Mouse (Mus musculus) limb, embryonic 11.5 days (tissue): ENCODE data around the gene Ly6g5b. TPM values are rescaled to one million over a fixed set of nuclear protein-coding genes. Genes with fewer than 3 reads are reported as not detected.

Experiments
- ATAC-seq: fragments of 200-750 bp; cut with Nextera tagmentation; 2 replicates; pipeline ENCODE4 v1.8.0; 2017; ENCODE audit warnings: low read depth; ENCODE audit not compliant: insufficient number of reproducible peaks, low FRiP score, low TSS enrichment
- DNase-seq: peaks from one replicate; pipeline ENCODE4 v3.0.0-alpha.2; 2015; ENCODE audit warnings: low spot score
- H3K27ac ChIP-seq: fragments of 300-500 bp; sonication (generic); replicated peaks from 2 replicates; pipeline ENCODE4 v1.5.1; 2014; ENCODE audit warnings: low read depth, mild to moderate bottlenecking, low read length
- H3K27me3 ChIP-seq: fragments of 300-500 bp; sonication (generic); 2 replicates; pipeline ENCODE4 v1.6.1; 2014; ENCODE audit warnings: mild to moderate bottlenecking, low read length, mixed read lengths; ENCODE audit not compliant: control insufficient read depth, insufficient read depth
- H3K36me3 ChIP-seq: fragments of 300-500 bp; sonication (generic); 2 replicates; pipeline ENCODE4 v1.6.1; 2014; ENCODE audit warnings: mild to moderate bottlenecking, low read length, moderate library complexity, mixed read lengths; ENCODE audit not compliant: control insufficient read depth, insufficient read depth
- H3K4me1 ChIP-seq: fragments of 300-500 bp; sonication (generic); 2 replicates; pipeline ENCODE4 v1.6.1; 2014; ENCODE audit warnings: low read length, mixed read lengths; ENCODE audit not compliant: control insufficient read depth, insufficient read depth
- H3K4me2 ChIP-seq: fragments of 300-500 bp; sonication (generic); 2 replicates; pipeline ENCODE4 v1.6.1; 2014; ENCODE audit warnings: low read depth, mild to moderate bottlenecking, moderate library complexity; ENCODE audit not compliant: severe bottlenecking
- H3K4me3 ChIP-seq: fragments of 300-500 bp; sonication (generic); 2 replicates; pipeline ENCODE4 v1.5.1; 2014; ENCODE audit warnings: low read depth, low read length
- H3K9ac ChIP-seq: fragments of 300-500 bp; sonication (generic); 2 replicates; pipeline ENCODE4 v1.6.1; 2014; ENCODE audit warnings: mild to moderate bottlenecking, low read length
- H3K9me3 ChIP-seq: fragments of 300-500 bp; sonication (generic); 2 replicates; pipeline ENCODE4 v1.6.1; 2016; ENCODE audit warnings: low read length; ENCODE audit not compliant: control insufficient read depth
- WGBS: fragments of 180-500 bp; shearing (Covaris S2); extraction: QIAGEN DNeasy Blood & Tissue Kit; methylation state at CpG from one replicate; pipeline ENCODE4 v1.1.7; 2014; 5-methylcytosine and 5-hydroxymethylcytosine counted together
- polyA plus RNA-seq: library from polyadenylated mRNA; unstranded; fragments of >200 nt; fragmentation: Nextera tagmentation; extraction: Ambion mirVana; gene quantifications from 2 replicates; pipeline ENCODE4 v1.2.1, GENCODE M21; 2014

Ly6g5b gene
- polyA plus RNA-seq, 1 experiment from 2014 or later = 0.75 TPM

DNA sequence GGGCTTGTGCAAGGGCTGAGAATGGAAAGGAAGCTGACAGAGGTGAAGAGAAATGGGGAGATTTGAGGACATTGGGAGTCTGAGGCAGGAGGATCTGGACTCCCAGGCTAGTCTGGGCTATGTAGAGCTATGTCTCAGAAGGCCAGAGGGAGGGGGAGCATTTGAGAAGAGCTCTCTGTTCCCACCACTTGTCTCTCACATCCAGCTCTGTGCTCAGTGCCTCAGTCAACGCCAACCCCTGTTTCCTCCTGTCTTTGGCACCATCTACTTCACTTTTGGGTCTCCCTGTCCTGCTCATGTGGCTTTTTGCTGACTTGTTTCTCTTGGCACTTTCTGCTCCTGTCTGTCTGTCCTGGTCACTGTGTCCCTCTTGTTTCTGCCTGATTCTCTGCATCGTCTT lies 37.9 kb downstream of the Ly6g5b start:
- Histone ChIP-seq H3K9me3 (no peaks in the 10 kb centered on the region), H3K36me3 (no peaks in the 10 kb centered on the region), H3K9ac (no peak overlapping the region; the same call in 1 of the 2 replicates), H3K4me3 (no peak overlapping the region), H3K27me3 (no peaks in the 10 kb centered on the region), H3K27ac (no peak overlapping the region), H3K4me1 (peaks cover 12% of the 10 kb centered on the region), H3K4me2 (peak overlapping the region; percentile 42)
- 40% methylated on average over 2 of the region's 2 CpGs for WGBS
- no peak for DNase-seq
- ATAC-seq = no peak

DNA sequence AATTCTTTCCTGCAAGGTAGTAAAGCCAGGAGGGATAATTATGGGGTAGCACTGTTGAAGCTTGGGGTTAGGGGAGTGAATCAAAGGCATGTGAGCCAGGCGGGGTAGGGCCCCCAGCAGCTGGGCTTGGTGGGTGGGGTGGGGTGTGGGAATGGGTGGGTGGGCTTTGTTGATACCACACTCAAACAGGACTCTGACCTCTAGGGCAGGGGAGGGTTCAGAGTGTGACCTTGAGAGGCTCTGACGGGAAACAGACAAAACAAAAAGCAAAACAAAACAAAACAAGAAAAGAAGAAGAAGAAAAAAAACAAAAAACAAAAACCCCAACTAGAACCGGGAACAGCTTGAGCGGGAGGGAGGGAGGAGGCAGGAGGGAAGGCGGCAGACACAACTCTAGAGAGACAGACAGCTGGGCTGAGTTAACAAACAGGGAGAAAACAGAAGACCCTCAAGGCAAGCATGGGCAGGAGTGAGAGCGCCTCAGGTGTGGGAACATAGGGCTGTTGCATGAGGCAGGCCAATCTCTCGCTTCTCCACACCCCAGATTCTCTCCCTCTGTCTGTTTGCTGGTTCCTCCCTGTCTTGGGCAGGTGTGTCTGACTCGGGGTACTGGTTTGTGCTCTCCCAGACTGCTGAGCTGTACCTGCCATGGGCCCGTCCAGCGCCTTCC lies 38.6 kb downstream of the Ly6g5b start, which contains the start of gene Ly6g6e:
Gene Ly6g6e (plus strand): TSS at position 396 of the 670 bp plus-strand sequence.
- no peaks in the 10 kb centered on the region for H3K27me3 ChIP-seq
- H3K27ac ChIP-seq = no peak within 1 kb of the TSS; the same call in 1 of the 2 replicates
- peak within 1 kb of the TSS; percentile 50 for H3K9ac ChIP-seq
- WGBS = 19% methylated on average over 10 of the region's 10 CpGs
- DNase-seq (no peak), ATAC-seq (no peak)
- peak within 1 kb of the TSS; percentile 42 for H3K4me2 ChIP-seq
- peak within 1 kb of the TSS; percentile 12; the same call in 1 of the 2 replicates for H3K4me3 ChIP-seq
- no peaks in the 10 kb centered on the region for H3K36me3 ChIP-seq
- peaks cover 12% of the 10 kb centered on the region for H3K4me1 ChIP-seq
- no peaks in the 10 kb centered on the region for H3K9me3 ChIP-seq

DNA sequence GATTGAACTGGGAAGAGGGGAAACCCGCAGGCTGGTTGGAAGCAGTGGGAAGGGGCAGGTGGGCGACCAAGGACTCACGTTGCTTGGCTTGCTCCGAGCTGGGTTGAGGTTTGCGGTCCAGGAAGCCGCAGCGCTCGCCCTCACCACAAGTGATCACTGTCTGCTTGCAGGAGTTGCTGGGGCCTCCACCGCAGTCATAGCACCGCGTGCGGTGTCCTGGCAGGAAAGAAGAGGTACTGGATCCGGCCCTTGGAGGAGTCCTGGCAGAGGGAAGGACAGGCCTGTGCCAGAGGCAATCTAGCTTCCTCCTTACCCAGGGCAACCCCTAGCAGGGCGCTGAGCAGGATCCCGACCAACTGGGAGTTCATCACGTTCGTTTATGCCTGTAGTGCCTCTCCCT lies 41.1 kb downstream of the Ly6g5b start:
- H3K9me3 ChIP-seq = no peaks in the 10 kb centered on the region
- no peaks in the 10 kb centered on the region for H3K36me3 ChIP-seq
- 38% methylated on average over 17 of the region's 17 CpGs for WGBS
- H3K4me2 ChIP-seq = no peak overlapping the region
- no peak for DNase-seq
- H3K4me1 ChIP-seq = peaks cover 12% of the 10 kb centered on the region
- H3K9ac ChIP-seq = no peak overlapping the region; the same call in 1 of the 2 replicates
- no peak for ATAC-seq
- no peaks in the 10 kb centered on the region for H3K27me3 ChIP-seq
- no peak overlapping the region for H3K27ac ChIP-seq
- no peak overlapping the region for H3K4me3 ChIP-seq

DNA sequence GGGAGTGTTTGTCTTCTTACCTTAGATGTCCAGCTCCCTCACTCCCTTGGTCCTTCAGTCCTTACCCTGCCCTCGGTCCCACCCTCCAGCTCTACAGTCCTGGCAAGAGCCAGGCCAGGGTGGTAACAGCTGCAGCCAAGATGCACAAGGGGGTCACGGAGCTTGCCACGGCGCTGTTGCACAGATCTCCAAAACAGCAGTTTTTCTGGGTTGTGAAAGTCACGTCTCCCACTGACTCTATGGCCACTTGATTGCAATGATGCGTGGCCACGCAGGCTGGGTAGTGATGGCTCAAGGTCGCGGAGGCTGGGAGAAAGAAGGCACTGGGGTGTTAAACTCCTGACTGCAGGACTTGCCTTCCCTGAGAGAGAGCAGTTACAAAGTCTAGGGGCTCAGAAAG lies 43.8 kb downstream of the Ly6g5b start:
- H3K36me3 ChIP-seq = no peaks in the 10 kb centered on the region
- H3K9me3 ChIP-seq = no peaks in the 10 kb centered on the region
- DNase-seq = no peak
- H3K27ac ChIP-seq = no peak overlapping the region
- no peak overlapping the region; the same call in 1 of the 2 replicates for H3K9ac ChIP-seq
- 0 out of 2 replicates have a peak, but pooled peaks cover 2% of the 10 kb centered on the region for H3K4me1 ChIP-seq
- 82% methylated on average over 9 of the region's 9 CpGs for WGBS
- H3K4me2 ChIP-seq = no peak overlapping the region
- ATAC-seq = no peak
- peaks cover 12% of the 10 kb centered on the region for H3K27me3 ChIP-seq
- no peak overlapping the region for H3K4me3 ChIP-seq

DNA sequence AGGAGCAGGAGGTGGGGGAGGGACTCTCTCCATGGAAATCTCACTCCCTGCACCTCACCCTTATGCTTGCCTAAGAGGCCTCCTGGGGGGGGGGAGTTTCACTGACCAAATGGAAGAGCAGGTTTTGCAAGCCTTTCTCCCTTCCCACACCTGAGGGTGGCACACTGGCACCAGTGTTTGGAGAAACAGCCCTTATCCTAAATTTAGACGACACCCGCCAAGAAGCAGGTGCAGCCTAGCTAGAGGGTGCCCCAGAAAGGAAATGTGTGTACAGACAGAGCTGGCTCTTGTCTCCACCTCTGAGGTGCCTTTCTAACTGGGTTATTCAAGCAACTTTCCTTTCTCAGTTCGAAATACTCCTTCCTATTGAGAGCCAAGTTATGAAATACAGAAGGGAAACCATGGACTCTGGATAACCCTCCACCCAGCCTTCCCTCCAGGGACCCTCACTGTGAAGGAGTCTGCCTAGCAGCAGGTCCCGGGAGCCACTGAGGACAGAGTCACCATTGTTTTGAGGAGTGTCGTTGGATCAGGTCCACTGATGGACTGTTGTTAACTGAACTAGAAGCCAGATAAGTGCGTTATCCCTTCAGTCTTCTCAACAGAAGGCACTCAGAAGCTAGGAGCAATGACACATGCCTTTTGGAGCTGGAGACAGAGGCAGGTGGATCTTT lies 44.5 kb downstream of the Ly6g5b start:
- 66% methylated on average over 6 of the region's 6 CpGs for WGBS

DNA sequence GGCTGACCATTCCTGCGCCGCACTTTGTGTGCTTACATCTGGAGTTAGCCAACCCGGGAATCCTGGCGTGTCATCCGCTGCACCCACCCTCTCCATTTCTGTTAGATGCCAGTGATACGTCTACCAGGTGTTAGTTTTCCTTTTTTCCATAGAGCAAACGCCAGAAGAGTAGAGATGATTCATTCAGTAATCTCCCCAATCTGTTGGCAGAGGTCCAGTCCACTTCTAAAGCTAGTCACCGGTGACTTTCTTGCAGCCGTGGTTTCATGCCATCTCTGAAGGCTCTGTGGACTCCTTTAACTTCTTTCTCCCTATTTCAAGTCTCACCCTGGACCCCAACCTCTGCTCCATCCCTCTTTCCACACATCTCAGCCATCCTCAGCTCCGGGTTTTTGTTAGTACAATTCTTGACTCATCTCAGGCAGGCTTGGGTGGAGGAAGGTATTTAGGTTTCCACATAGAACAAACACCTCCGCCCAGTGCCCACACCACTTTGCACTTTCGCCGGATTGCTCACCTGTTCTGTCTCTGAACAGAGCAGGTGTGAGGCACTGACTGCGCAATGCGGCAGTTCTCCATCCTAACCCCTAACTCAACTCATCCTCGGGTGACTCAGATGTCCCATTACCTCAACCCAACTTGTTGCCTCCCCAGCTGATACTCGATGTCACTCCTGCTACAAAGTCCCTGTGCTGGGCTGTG lies 46.9 kb downstream of the Ly6g5b start:
- H3K9ac ChIP-seq = no peak overlapping the region
- DNase-seq (no peak), ATAC-seq (no peak)
- peaks cover 27% of the 10 kb centered on the region for H3K27me3 ChIP-seq
- no peaks in the 10 kb centered on the region for H3K9me3 ChIP-seq
- no peak overlapping the region for H3K27ac ChIP-seq
- H3K4me3 ChIP-seq = no peak overlapping the region
- no peaks in the 10 kb centered on the region for H3K36me3 ChIP-seq
- peaks cover 13% of the 10 kb centered on the region; the same call in 1 of the 2 replicates for H3K4me1 ChIP-seq
- H3K4me2 ChIP-seq = no peak overlapping the region
- WGBS = 82% methylated on average over 17 of the region's 17 CpGs

More for the DNA sequence above, 44.5 kb downstream of the Ly6g5b start:
- ATAC-seq = no peak
- Histone ChIP-seq H3K36me3 (no peaks in the 10 kb centered on the region), H3K27ac (no peak overlapping the region), H3K4me3 (no peak overlapping the region), H3K9ac (no peak overlapping the region), H3K4me2 (no peak overlapping the region), H3K27me3 (peaks cover 19% of the 10 kb centered on the region), H3K4me1 (0 out of 2 replicates have a peak, but pooled peaks cover 2% of the 10 kb centered on the region), H3K9me3 (no peaks in the 10 kb centered on the region)
- DNase-seq = no peak

DNA sequence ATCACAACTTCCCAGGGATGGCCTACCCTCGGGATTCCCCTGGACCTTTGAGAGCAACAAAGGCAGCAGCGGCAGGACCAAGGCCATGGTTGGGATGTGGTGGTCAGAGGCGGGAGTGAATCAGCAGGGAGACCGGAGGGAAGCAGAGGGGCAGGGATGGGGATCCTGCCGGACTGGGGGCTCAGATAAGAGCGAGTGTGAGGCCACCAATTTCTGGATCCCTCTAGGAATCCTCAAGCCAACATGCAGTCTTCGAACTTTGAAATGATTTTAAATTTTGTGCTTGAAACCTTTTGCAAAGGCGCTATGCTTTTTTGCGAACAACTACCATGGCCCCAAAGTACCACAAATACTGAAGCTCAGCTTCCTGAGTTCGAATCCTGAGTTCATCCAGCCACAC lies 49.1 kb downstream of the Ly6g5b start, which contains the start of gene Mpig6b:
Gene Mpig6b (minus strand): TSS at position 101 of the 400 bp plus-strand sequence.
- Histone ChIP-seq H3K4me3 (peak within 1 kb of the TSS; percentile 21), H3K4me2 (peak within 1 kb of the TSS; percentile 74), H3K36me3 (peaks cover 7% of the 10 kb centered on the region), H3K9ac (peak within 1 kb of the TSS; percentile 49), H3K4me1 (peaks cover 13% of the 10 kb centered on the region; the same call in 1 of the 2 replicates), H3K9me3 (no peaks in the 10 kb centered on the region), H3K27ac (no peak within 1 kb of the TSS), H3K27me3 (peaks cover 27% of the 10 kb centered on the region)
- ATAC-seq (no peak), DNase-seq (no peak)
- 43% methylated on average over 10 of the region's 10 CpGs for WGBS
